Mouse (Mus musculus): ENCODE data around the gene Tmem198.

The Tmem198 gene

DNA sequence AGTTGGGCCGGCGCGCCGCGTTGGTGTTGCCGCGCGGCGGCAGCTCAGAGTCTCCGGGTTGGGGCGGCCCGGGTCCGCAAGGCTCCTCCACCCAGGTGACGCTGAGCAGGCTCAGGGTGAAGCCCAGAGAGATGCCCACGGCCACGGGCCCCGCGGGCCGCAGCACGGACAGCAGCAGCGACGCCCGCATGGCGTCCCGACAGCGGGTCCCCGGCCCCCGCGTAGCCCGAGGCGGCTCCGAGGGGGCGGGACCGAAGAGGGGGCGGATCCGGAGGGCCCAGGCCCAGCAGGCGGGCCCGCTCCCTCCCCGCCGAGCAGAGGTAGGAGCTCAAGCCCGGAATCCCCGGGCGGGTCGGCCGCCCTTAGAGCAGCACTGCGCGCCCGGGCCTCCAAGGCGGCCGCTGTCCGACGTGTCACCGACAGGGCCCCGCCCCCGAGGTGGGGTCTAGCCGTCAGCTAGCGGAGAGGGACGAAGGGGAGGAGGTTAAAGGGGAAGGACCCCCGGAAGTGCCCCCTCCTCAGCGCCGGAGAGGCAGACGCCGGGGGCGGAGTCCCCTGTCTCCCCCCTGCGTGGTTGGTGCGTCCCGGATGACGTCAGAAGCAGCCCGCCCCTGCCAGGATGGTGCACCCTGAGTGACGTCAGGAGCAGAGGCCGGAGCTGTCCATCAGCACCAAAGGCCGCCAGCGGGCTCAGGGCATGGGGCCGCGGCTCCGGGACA, at the start of gene Tmem198, which contains the start of gene Chpf:
Gene Tmem198, plus strand, starts transcription at position 617 of the 719 bp plus-strand sequence.
Gene Chpf, minus strand, starts transcription at position 392 of the 719 bp plus-strand sequence.
- peak; percentile 88 to 94 for DNase-seq (ENCODE audit: low spot score in 2 of 2)

GRCm38 (mm10) chr1:75435475-75436328, 43.6 kb upstream of the Tmem198 start, which contains the start of gene Gmppa:
TSS of gene Gmppa (plus strand) at chr1:75435930.
- peak; percentile 80 to 85 for DNase-seq (ENCODE audit: low spot score in 2 of 2)

GRCm38 (mm10) chr1:75438782-75439181, 40.5 kb upstream of the Tmem198 start:
- no peak for DNase-seq (ENCODE audit: low spot score in 2 of 2)

DNA sequence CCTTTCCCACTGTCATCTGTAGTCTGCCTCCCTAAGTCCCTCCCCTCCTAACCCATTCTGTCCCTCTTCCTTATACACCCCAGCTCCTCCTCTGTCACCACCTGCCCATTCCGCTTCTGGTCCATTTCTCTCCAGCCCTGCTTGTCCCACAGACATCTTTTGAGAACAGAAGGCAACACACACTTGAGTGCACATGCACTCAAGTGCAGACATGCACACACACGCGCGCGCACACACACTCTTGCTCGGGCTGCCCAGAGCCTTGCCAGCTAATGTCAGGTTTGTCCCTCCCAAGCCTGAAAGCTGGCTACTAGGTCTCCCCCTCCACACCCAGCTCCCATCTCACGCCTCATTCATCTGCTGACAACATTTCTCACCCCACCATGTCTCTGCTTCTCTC, 38.7 kb upstream of the Tmem198 start:
- no peak for DNase-seq (ENCODE audit: low spot score in 2 of 2)

DNA sequence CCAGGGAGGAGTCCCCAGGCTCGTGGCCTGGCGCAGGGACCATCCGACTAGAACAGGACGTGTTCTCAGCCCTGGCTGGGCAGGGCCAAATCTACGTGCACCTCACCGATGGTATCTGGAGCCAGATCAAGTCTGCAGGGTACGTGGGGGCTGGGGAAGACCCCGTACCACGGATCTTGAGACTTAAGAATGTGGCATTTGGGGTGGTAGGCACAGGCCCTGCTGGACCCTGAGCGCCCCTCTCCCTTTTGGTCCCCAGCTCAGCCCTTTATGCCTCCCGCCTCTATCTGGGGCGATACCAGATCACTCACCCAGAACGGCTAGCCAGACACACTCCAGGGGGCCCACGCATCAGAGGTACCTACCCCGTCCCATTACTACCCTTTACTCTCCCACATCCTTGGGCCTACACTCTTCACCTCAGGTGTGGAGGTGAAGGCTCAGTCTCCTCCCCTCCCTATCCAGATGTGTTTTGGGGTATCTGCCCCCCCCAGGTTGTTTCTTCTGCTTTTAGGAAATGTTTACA, 37.8 kb upstream of the Tmem198 start:
- no peak for DNase-seq (ENCODE audit: low spot score in 2 of 2)

DNA sequence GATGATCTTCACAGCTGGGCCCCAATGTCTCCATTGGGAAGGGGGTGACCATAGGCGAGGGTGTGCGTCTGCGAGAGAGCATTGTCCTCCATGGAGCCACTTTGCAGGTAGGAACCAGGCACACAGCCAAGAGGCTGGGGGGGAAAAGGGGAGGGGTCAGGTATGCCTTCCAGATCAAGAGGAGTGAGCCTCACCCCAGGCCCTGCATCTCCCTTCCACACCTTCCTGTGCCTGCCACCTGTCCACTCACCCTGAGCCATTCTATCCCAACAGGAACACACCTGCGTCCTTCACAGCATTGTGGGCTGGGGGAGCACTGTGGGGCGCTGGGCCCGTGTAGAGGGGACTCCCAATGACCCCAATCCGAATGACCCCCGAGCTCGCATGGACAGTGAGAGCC, 37.2 kb upstream of the Tmem198 start:
- no peak for DNase-seq (ENCODE audit: low spot score in 2 of 2)

- no peak for DNase-seq (ENCODE audit: low spot score in 2 of 2)
These were observed 36.5 kb upstream of the Tmem198 start for GRCm38 (mm10) chr1:75442811-75443210.

GRCm38 (mm10) chr1:75443247-75444024, 35.9 kb upstream of the Tmem198 start:
- no peak for DNase-seq (ENCODE audit: low spot score in 2 of 2)

GRCm38 (mm10) chr1:75444208-75444607, 35.1 kb upstream of the Tmem198 start:
- no peak for DNase-seq (ENCODE audit: low spot score in 2 of 2)

DNA sequence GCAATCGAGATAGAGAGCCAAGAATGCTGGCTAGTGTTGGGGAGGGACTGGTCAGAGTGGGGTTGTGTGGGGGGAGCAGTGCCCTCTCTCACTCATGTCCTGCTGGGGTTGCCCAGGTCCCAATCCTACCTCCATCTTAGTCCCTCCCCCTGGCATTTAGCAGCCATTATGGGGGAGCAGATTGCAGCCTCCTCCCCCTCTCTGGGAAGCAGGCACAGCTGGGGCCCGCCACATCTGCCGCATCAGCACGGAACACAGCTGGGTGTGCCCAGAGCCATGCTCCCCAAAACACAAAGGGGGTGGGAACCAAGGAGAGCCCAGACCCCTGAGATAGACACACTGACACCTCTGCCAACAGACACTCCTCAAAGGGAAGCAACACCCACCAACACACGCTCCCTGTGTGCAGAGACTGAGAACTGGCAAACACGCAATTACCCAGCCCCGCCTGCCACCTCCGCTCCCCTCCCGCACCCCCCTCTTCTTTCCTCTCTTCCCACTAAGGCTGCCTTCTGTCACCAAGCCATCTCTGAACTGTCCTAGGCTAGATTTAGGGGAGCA, 34.1 kb upstream of the Tmem198 start:
- no peak for DNase-seq (ENCODE audit: low spot score in 2 of 2)

DNA sequence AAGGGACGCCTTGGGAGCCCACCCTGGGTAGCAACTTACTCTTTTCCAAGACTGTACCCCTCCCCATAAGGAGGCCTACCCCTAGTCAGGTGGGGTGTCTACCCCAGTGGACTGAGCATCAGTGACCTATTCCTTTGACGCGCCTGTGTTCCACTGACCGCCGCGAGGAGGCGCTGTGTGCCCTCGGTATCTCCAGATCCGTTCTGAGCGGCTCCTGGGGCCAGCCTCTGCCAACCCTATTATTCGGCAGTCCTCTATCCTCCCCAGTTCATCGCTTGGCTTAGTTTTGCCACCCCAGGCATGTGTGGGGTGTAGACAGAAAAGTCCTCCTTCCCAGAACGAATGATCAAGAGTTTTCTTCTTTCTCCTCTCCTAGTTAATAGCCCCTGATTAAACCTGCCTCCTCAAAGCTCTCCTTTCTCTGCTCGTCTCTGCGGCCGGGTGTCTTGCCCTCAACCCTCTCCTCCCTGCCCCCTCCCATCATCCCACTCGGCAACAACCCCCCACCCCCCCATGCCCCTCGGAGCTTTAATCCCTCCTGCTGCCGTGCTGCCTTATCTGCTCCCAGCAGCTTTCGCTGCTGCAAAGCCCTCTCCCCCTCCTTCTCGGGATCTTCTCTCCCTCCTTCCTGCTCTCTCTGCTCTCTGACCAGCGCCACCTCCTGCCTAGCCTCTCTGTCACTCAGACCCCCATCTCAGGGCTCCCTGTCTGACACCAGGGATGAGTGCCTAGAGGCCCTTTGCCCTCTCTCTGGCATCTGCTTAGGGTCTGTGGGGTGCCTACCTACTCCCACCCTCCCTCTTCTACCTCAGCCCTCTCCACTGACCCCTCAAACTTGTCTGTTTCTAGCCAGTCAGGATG, 33.4 kb upstream of the Tmem198 start:
- DNase-seq (ENCODE audit: low spot score in 2 of 2) = peak in 1 of 2 experiments; percentile 74

- no peak for DNase-seq (ENCODE audit: low spot score in 2 of 2)
These were observed 32.7 kb upstream of the Tmem198 start for GRCm38 (mm10) chr1:75446656-75447055.

DNA sequence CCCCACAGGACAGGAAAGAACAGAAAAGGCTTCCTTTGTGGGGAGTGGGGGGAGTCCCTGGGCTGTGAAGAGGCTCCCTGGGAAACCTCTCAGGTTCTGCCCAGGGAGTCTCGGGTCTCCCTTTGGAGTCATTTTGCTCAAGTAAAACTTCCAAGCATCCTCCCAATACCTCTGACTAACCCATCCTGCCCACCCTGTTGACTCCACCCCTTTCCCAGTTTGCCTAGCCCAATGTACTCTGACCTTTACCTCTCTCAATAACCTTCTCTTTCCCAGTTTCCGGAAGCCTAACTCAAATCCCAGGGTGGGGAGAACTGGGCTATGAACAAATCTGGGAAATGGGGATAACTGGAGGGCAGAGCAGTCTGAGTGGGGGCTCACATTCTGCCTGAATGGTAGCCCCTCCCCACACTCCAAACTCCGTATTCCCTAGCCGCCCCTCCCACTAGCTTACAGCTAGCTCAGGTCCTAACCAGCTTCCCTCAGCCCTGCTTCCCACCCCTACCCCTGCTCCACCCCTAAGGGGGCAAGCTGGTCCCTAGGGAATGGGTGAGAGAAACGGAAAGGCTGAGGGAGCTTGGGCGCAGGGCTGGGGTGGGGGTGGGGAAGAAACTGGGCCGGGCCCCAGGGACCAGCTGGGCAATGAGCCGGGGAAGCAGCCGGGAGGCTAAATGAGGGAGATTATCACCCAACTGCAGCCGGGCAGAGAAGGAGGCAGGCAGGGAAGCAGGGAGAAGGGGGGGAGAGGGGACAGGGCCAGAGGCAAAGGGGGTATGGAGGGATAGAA, 31.9 kb upstream of the Tmem198 start:
- DNase-seq (ENCODE audit: low spot score in 2 of 2) = no peak

DNA sequence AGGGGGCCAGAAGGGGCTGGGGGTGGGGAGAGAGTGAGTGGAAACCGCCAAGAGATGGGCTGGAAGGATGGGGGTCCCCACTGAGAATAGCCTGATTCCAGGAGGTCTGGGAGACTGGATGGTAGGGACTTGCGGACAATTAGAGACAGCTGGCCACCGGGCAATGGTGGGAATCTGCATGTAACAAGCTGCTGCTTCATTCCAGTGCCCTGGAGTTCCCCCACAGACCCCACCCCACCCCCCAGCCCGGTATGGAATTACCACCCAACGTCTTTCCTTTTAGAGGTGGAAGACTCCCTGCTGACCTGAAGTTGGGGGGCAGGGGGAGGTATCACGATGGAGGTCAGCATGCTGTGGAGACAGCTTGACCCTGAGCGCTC, 31.3 kb upstream of the Tmem198 start:
- DNase-seq (ENCODE audit: low spot score in 2 of 2) = no peak

DNA sequence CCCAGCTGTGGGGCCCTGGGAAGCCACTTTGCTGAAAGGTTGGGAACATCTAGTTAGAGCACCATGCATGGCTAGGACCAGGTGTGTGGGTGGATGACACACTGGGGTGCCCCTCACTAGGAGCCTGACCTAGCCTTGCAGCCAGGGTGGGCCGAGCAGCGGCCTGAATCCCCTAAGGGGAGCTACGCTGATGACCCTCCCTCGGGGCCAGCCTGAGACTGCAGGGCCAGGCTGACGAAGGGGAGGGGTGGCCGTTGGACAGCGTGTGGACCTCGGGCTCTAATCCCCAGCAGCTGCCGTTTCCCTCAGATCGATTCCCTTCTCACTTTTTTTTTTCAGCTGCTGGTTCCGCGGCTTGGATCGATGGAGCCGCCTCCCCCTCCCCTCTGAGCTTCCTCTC, 30.4 kb upstream of the Tmem198 start:
- no peak for DNase-seq (ENCODE audit: low spot score in 2 of 2)

- DNase-seq (ENCODE audit: low spot score in 2 of 2) = no peak
These were observed 29.8 kb upstream of the Tmem198 start for GRCm38 (mm10) chr1:75449377-75450135.

DNA sequence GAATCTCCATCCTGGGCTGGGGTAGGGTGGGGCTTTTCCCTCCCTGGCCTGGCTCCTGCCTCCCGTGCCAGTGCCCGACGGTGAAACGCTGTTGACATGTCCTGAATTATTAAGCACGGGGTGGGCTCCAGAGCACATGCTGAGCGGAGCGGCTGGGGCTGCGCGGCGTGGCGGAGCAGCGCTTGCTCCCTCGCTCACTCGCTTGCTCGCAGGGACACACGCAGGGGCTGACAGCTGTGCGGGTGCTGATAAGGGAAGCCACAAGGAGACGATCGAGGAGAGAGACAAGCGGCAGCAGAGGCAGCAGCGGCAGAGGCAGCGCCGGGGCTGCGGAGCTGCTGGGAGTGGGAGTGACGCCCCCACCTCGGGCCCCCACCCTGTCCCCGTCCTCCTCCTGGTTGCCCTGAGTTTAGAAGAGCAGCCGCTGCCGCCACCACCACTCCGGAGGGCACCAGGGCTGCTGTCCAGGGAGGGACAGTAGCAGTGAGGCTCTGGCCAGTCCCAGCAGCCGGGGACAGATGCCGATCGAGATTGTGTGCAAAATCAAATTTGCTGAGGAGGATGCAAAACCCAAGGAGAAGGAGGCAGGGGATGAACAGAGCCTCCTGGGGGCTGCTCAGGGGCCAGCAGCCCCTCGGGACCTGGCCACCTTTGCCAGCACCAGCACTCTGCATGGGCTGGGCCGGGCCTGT, 28.9 kb upstream of the Tmem198 start, which contains the start of gene Asic4:
Gene Asic4, plus strand, starts transcription at position 123 of the 692 bp plus-strand sequence.
- no peak for DNase-seq (ENCODE audit: low spot score in 2 of 2)

GRCm38 (mm10) chr1:75451900-75452299, 27.4 kb upstream of the Tmem198 start:
- DNase-seq (ENCODE audit: low spot score in 2 of 2) = no peak
